Mouse (Mus musculus): Measurements from ENCODE around the gene Gtpbp3. TPM values are rescaled to one million over a fixed set of nuclear protein-coding genes. Genes with fewer than 3 reads are reported as not detected.

Gtpbp3 gene
- total and polyA plus RNA-seq, 3 experiments = 49.4 to 50.1 TPM; not detected in 1

- TF ChIP-seq MEF2A (IDR thresholded peaks at IDR 0.05; ENCODE audit: extremely low read depth, insufficient replicate concordance, low read depth, low read length, poor library complexity, severe bottlenecking) = no peak
- TF ChIP-seq TBP (IDR thresholded peaks at IDR 0.05; ENCODE audit: low read depth, low read length) = no peak
- TF ChIP-seq RCOR1 (IDR thresholded peaks at IDR 0.05; ENCODE audit: low read depth, low read length) = no peak
- no peak for TF ChIP-seq MXI1 (IDR thresholded peaks at IDR 0.05; ENCODE audit: low read depth, low read length)
- TF ChIP-seq MAZ (IDR thresholded peaks at IDR 0.05; ENCODE audit: low read depth, low read length) = no peak
- TF ChIP-seq MYB (IDR thresholded peaks at IDR 0.05; ENCODE audit: low read depth, low read length) = no peak
- DNase-seq (ENCODE audit: low read depth, low spot score) = no peak
Measured at GRCm38 (mm10) chr8:71547590-71547989, 59.7 kb downstream of the Gtpbp3 start.

More at GRCm38 (mm10) chr8:71547590-71547989, 59.7 kb downstream of the Gtpbp3 start:
- no peaks in the 10 kb centered on the region for H3K9me3 ChIP-seq (replicated peaks; ENCODE audit: insufficient read depth, low read length)
- H3K79me2 ChIP-seq (ENCODE audit: control insufficient read depth, insufficient read depth, low read length, poor library complexity) = 0 out of 2 replicates have a peak, but pooled peaks cover 6% of the 10 kb centered on the region
- H3K4me1 ChIP-seq (ENCODE audit: control insufficient read depth in 1 of 2, insufficient read depth in 2 of 2, low read length in 2 of 2) = 0 out of 4 replicates have a peak, but pooled peaks cover 0 to 5% of the 10 kb centered on the region in 2 experiments
- no peaks in the 10 kb centered on the region for H3K36me3 ChIP-seq (ENCODE audit: control insufficient read depth in 1 of 2, insufficient read depth in 2 of 2, low read length in 2 of 2)
- no peak overlapping the region for H3K27ac ChIP-seq (ENCODE audit: control insufficient read depth, low read depth, low read length)
- H3K4me3 ChIP-seq (ENCODE audit: control insufficient read depth in 1 of 2, insufficient read depth in 1 of 2, low read depth in 2 of 2, low read length in 2 of 2) = no peak overlapping the region
- H3K9ac ChIP-seq (ENCODE audit: control insufficient read depth, low read depth, low read length, poor library complexity, severe bottlenecking) = no peak overlapping the region
- no peaks in the 10 kb centered on the region for H3K27me3 ChIP-seq (ENCODE audit: control insufficient read depth in 1 of 2, insufficient read depth in 2 of 2, low read length in 2 of 2)

Other genes starting within 250 kb of the Gtpbp3 start
- gene Myo9b, start 215.4 kb upstream of the Gtpbp3 start, total RNA-seq (2012; rRNA removed) = 35.8 and 36.5 TPM in 2 replicates
- 10 to 100 TPM; 52.3 to 54.8 TPM for gene Myo9b, start 215.4 kb upstream of the Gtpbp3 start, polyA plus RNA-seq (2012; ENCODE audit: insufficient read depth in 1 of 2, insufficient read length in 2 of 2, low read depth in 1 of 2, low replicate concordance in 2 of 2, missing spikeins in 1 of 2)
- gene Haus8, start 215.2 kb upstream of the Gtpbp3 start, total RNA-seq (2012; rRNA removed) = 55.6 and 60.4 TPM in 2 replicates
- 10 to 100 TPM in 1 of 2 experiments, not detected in 1; 69.2 TPM for gene Haus8, start 215.2 kb upstream of the Gtpbp3 start, polyA plus RNA-seq (2012; ENCODE audit: insufficient read depth in 1 of 2, insufficient read length in 2 of 2, low read depth in 1 of 2, low replicate concordance in 2 of 2, missing spikeins in 1 of 2)
- 91.9 and 107 TPM in 2 replicates for gene Use1, start 121.3 kb upstream of the Gtpbp3 start, total RNA-seq (2012; rRNA removed)
- 100 to 1,000 TPM in 1 of 2 experiments, not detected in 1; 117 TPM for gene Use1, start 121.3 kb upstream of the Gtpbp3 start, polyA plus RNA-seq (2012; ENCODE audit: insufficient read depth in 1 of 2, insufficient read length in 2 of 2, low read depth in 1 of 2, low replicate concordance in 2 of 2, missing spikeins in 1 of 2)
- 14.1 and 18.3 TPM in 2 replicates for gene Ocel1, start 116.8 kb upstream of the Gtpbp3 start, total RNA-seq (2012; rRNA removed)
- 10 to 100 TPM in 1 of 2 experiments, not detected in 1; 16.2 TPM for gene Ocel1, start 116.8 kb upstream of the Gtpbp3 start, polyA plus RNA-seq (2012; ENCODE audit: insufficient read depth in 1 of 2, insufficient read length in 2 of 2, low read depth in 1 of 2, low replicate concordance in 2 of 2, missing spikeins in 1 of 2)
- 29.6 and 30.5 TPM in 2 replicates for gene Nr2f6, start 106.1 kb upstream of the Gtpbp3 start, total RNA-seq (2012; rRNA removed)
- 10 to 100 TPM in 1 of 2 experiments, not detected in 1; 48.3 TPM for gene Nr2f6, start 106.1 kb upstream of the Gtpbp3 start, polyA plus RNA-seq (2012; ENCODE audit: insufficient read depth in 1 of 2, insufficient read length in 2 of 2, low read depth in 1 of 2, low replicate concordance in 2 of 2, missing spikeins in 1 of 2)
- 0.04 TPM in 1 of 2 replicates, not detected in the other for gene Ushbp1, start 92.3 kb upstream of the Gtpbp3 start, total RNA-seq (2012; rRNA removed)
- under 1 TPM in 1 of 2 experiments, not detected in 1; 0.07 TPM for gene Ushbp1, start 92.3 kb upstream of the Gtpbp3 start, polyA plus RNA-seq (2012; ENCODE audit: insufficient read depth in 1 of 2, insufficient read length in 2 of 2, low read depth in 1 of 2, low replicate concordance in 2 of 2, missing spikeins in 1 of 2)
- 54.5 and 59.6 TPM in 2 replicates for gene Babam1, start 91.2 kb upstream of the Gtpbp3 start, total RNA-seq (2012; rRNA removed)
- gene Babam1, start 91.2 kb upstream of the Gtpbp3 start, polyA plus RNA-seq (2012; ENCODE audit: insufficient read depth in 1 of 2, insufficient read length in 2 of 2, low read depth in 1 of 2, low replicate concordance in 2 of 2, missing spikeins in 1 of 2) = 100 to 1,000 TPM in 1 of 2 experiments, not detected in 1; 132 TPM
- 17.6 and 18.5 TPM in 2 replicates for gene Ankle1, start 82.1 kb upstream of the Gtpbp3 start, total RNA-seq (2012; rRNA removed)
- gene Ankle1, start 82.1 kb upstream of the Gtpbp3 start, polyA plus RNA-seq (2012; ENCODE audit: insufficient read depth in 1 of 2, insufficient read length in 2 of 2, low read depth in 1 of 2, low replicate concordance in 2 of 2, missing spikeins in 1 of 2) = 10 to 100 TPM in 1 of 2 experiments, not detected in 1; 21.2 TPM
- gene Abhd8, start 24.4 kb upstream of the Gtpbp3 start, total RNA-seq (2012; rRNA removed) = 26.3 and 28.5 TPM in 2 replicates
- 10 to 100 TPM in 1 of 2 experiments, not detected in 1; 39.2 TPM for gene Abhd8, start 24.4 kb upstream of the Gtpbp3 start, polyA plus RNA-seq (2012; ENCODE audit: insufficient read depth in 1 of 2, insufficient read length in 2 of 2, low read depth in 1 of 2, low replicate concordance in 2 of 2, missing spikeins in 1 of 2)
- gene Mrpl34, start 23.1 kb upstream of the Gtpbp3 start, total RNA-seq (2012; rRNA removed) = 123 and 143 TPM in 2 replicates
- 100 to 1,000 TPM in 1 of 2 experiments, not detected in 1; 196 TPM for gene Mrpl34, start 23.1 kb upstream of the Gtpbp3 start, polyA plus RNA-seq (2012; ENCODE audit: insufficient read depth in 1 of 2, insufficient read length in 2 of 2, low read depth in 1 of 2, low replicate concordance in 2 of 2, missing spikeins in 1 of 2)
- 49.7 and 59.6 TPM in 2 replicates for gene Dda1, start 18.9 kb upstream of the Gtpbp3 start, total RNA-seq (2012; rRNA removed)
- gene Dda1, start 18.9 kb upstream of the Gtpbp3 start, polyA plus RNA-seq (2012; ENCODE audit: insufficient read depth in 1 of 2, insufficient read length in 2 of 2, low read depth in 1 of 2, low replicate concordance in 2 of 2, missing spikeins in 1 of 2) = 100 to 1,000 TPM in 1 of 2 experiments, not detected in 1; 110 TPM
- 3.5 and 3.9 TPM in 2 replicates for gene Ano8, start 2.1 kb upstream of the Gtpbp3 start, total RNA-seq (2012; rRNA removed)
- gene Ano8, start 2.1 kb upstream of the Gtpbp3 start, polyA plus RNA-seq (2012; ENCODE audit: insufficient read depth in 1 of 2, insufficient read length in 2 of 2, low read depth in 1 of 2, low replicate concordance in 2 of 2, missing spikeins in 1 of 2) = 1 to 10 TPM in 1 of 2 experiments, not detected in 1; 4.8 TPM
- gene Plvap, start 23.6 kb downstream of the Gtpbp3 start, total RNA-seq (2012; rRNA removed) = 8.2 and 11.7 TPM in 2 replicates
- 10 to 100 TPM in 1 of 2 experiments, not detected in 1; 20.4 TPM for gene Plvap, start 23.6 kb downstream of the Gtpbp3 start, polyA plus RNA-seq (2012; ENCODE audit: insufficient read depth in 1 of 2, insufficient read length in 2 of 2, low read depth in 1 of 2, low replicate concordance in 2 of 2, missing spikeins in 1 of 2)
- not detected in 2 replicates for gene Ccdc194, start 37.6 kb downstream of the Gtpbp3 start, total RNA-seq (2012; rRNA removed)
- gene Ccdc194, start 37.6 kb downstream of the Gtpbp3 start, polyA plus RNA-seq (2012; ENCODE audit: insufficient read depth in 1 of 2, insufficient read length in 2 of 2, low read depth in 1 of 2, low replicate concordance in 2 of 2, missing spikeins in 1 of 2) = not detected
- gene Bst2, start 49.4 kb downstream of the Gtpbp3 start, total RNA-seq (2012; rRNA removed) = 41.1 and 49.9 TPM in 2 replicates
- gene Bst2, start 49.4 kb downstream of the Gtpbp3 start, polyA plus RNA-seq (2012; ENCODE audit: insufficient read depth in 1 of 2, insufficient read length in 2 of 2, low read depth in 1 of 2, low replicate concordance in 2 of 2, missing spikeins in 1 of 2) = 100 to 1,000 TPM in 1 of 2 experiments, not detected in 1; 125 TPM
- gene Mvb12a, start 54.8 kb downstream of the Gtpbp3 start, total RNA-seq (2012; rRNA removed) = 39.5 and 46.5 TPM in 2 replicates
- 10 to 100 TPM in 1 of 2 experiments, not detected in 1; 67.3 TPM for gene Mvb12a, start 54.8 kb downstream of the Gtpbp3 start, polyA plus RNA-seq (2012; ENCODE audit: insufficient read depth in 1 of 2, insufficient read length in 2 of 2, low read depth in 1 of 2, low replicate concordance in 2 of 2, missing spikeins in 1 of 2)
- gene Tmem221, start 70.8 kb downstream of the Gtpbp3 start, total RNA-seq (2012; rRNA removed) = 1.2 and 1.7 TPM in 2 replicates
- 1 to 10 TPM in 1 of 2 experiments, not detected in 1; 5.1 TPM for gene Tmem221, start 70.8 kb downstream of the Gtpbp3 start, polyA plus RNA-seq (2012; ENCODE audit: insufficient read depth in 1 of 2, insufficient read length in 2 of 2, low read depth in 1 of 2, low replicate concordance in 2 of 2, missing spikeins in 1 of 2)
- gene Nxnl1, start 78.5 kb downstream of the Gtpbp3 start, total RNA-seq (2012; rRNA removed) = 0.04 TPM in 1 of 2 replicates, not detected in the other
- gene Nxnl1, start 78.5 kb downstream of the Gtpbp3 start, polyA plus RNA-seq (2012; ENCODE audit: insufficient read depth in 1 of 2, insufficient read length in 2 of 2, low read depth in 1 of 2, low replicate concordance in 2 of 2, missing spikeins in 1 of 2) = 1 to 10 TPM in 1 of 2 experiments, not detected in 1; 1.2 TPM
- 0.42 and 0.46 TPM in 2 replicates for gene Slc27a1, start 80.8 kb downstream of the Gtpbp3 start, total RNA-seq (2012; rRNA removed)
- 1 to 10 TPM in 1 of 2 experiments, not detected in 1; 1.3 TPM for gene Slc27a1, start 80.8 kb downstream of the Gtpbp3 start, polyA plus RNA-seq (2012; ENCODE audit: insufficient read depth in 1 of 2, insufficient read length in 2 of 2, low read depth in 1 of 2, low replicate concordance in 2 of 2, missing spikeins in 1 of 2)
- 219 and 257 TPM in 2 replicates for gene Pgls, start 104.1 kb downstream of the Gtpbp3 start, total RNA-seq (2012; rRNA removed)
- gene Pgls, start 104.1 kb downstream of the Gtpbp3 start, polyA plus RNA-seq (2012; ENCODE audit: insufficient read depth in 1 of 2, insufficient read length in 2 of 2, low read depth in 1 of 2, low replicate concordance in 2 of 2, missing spikeins in 1 of 2) = 100 to 1,000 TPM in 1 of 2 experiments, not detected in 1; 225 TPM
- 3.8 and 7.6 TPM in 2 replicates for gene Fam129c, start 109.5 kb downstream of the Gtpbp3 start, total RNA-seq (2012; rRNA removed)
- gene Fam129c, start 109.5 kb downstream of the Gtpbp3 start, polyA plus RNA-seq (2012; ENCODE audit: insufficient read depth in 1 of 2, insufficient read length in 2 of 2, low read depth in 1 of 2, low replicate concordance in 2 of 2, missing spikeins in 1 of 2) = 1 to 10 TPM in 1 of 2 experiments, not detected in 1; 8.3 TPM
- gene Colgalt1, start 122.9 kb downstream of the Gtpbp3 start, total RNA-seq (2012; rRNA removed) = 37.8 and 50.9 TPM in 2 replicates
- gene Colgalt1, start 122.9 kb downstream of the Gtpbp3 start, polyA plus RNA-seq (2012; ENCODE audit: insufficient read depth in 1 of 2, insufficient read length in 2 of 2, low read depth in 1 of 2, low replicate concordance in 2 of 2, missing spikeins in 1 of 2) = 100 to 1,000 TPM in 1 of 2 experiments, 10 to 100 TPM in 1; 59.0 to 102 TPM
- 0.81 and 0.92 TPM in 2 replicates for gene Unc13a, start 183.7 kb downstream of the Gtpbp3 start, total RNA-seq (2012; rRNA removed)
- gene Unc13a, start 183.7 kb downstream of the Gtpbp3 start, polyA plus RNA-seq (2012; ENCODE audit: insufficient read depth in 1 of 2, insufficient read length in 2 of 2, low read depth in 1 of 2, low replicate concordance in 2 of 2, missing spikeins in 1 of 2) = 1 to 10 TPM in 1 of 2 experiments, not detected in 1; 3.6 TPM
- gene Jak3, start 188.2 kb downstream of the Gtpbp3 start, total RNA-seq (2012; rRNA removed) = 4.2 and 5.1 TPM in 2 replicates
- 10 to 100 TPM in 1 of 2 experiments, not detected in 1; 12.4 TPM for gene Jak3, start 188.2 kb downstream of the Gtpbp3 start, polyA plus RNA-seq (2012; ENCODE audit: insufficient read depth in 1 of 2, insufficient read length in 2 of 2, low read depth in 1 of 2, low replicate concordance in 2 of 2, missing spikeins in 1 of 2)
- gene Insl3, start 201.1 kb downstream of the Gtpbp3 start, total RNA-seq (2012; rRNA removed) = 0.54 and 0.69 TPM in 2 replicates
- gene Insl3, start 201.1 kb downstream of the Gtpbp3 start, polyA plus RNA-seq (2012; ENCODE audit: insufficient read depth in 1 of 2, insufficient read length in 2 of 2, low read depth in 1 of 2, low replicate concordance in 2 of 2, missing spikeins in 1 of 2) = 1 to 10 TPM in 1 of 2 experiments, not detected in 1; 4.4 TPM
- gene B3gnt3, start 213.7 kb downstream of the Gtpbp3 start, total RNA-seq (2012; rRNA removed) = 0.10 and 0.19 TPM in 2 replicates
- gene B3gnt3, start 213.7 kb downstream of the Gtpbp3 start, polyA plus RNA-seq (2012; ENCODE audit: insufficient read depth in 1 of 2, insufficient read length in 2 of 2, low read depth in 1 of 2, low replicate concordance in 2 of 2, missing spikeins in 1 of 2) = under 1 TPM in 1 of 2 experiments, not detected in 1; 0.84 TPM
- 2.3 and 3.7 TPM in 2 replicates for gene Fcho1, start 237.6 kb downstream of the Gtpbp3 start, total RNA-seq (2012; rRNA removed)
- 1 to 10 TPM in 1 of 2 experiments, not detected in 1; 6.8 TPM for gene Fcho1, start 237.6 kb downstream of the Gtpbp3 start, polyA plus RNA-seq (2012; ENCODE audit: insufficient read depth in 1 of 2, insufficient read length in 2 of 2, low read depth in 1 of 2, low replicate concordance in 2 of 2, missing spikeins in 1 of 2)

Measured in MEL (cell line).